Mouse (Mus musculus) ZHBTc4 (cell line): ENCODE measurements around the gene 1700012B07Rik.

Experiments used
- DNase-seq: peaks from one replicate; pipeline ENCODE4 v3.0.0-alpha.2; 2011; ENCODE audit warnings: low read depth, low spot score

1700012B07Rik gene

DNA sequence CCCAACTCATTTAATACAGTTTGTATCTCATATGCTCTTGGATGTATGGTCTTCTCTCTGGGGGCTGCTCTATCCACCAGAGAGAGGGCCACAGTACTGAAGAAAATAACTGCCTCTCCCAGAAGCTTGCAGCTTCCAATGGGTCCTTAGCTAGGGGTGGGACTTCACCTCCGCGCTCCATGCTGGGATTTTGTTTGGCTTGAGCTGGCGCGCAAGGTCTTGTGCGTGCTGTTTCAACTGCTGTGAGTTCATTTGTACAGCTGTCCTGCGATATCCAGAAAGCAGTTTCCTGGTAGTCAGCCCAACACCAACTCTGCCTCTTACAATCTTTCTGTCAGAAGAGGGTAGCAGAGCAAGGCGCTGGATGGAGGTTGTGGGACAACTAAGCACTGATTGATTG is 18.5 kb upstream of the 1700012B07Rik start:
- peak; percentile 36 for DNase-seq

- DNase-seq = no peak
Observed at GRCm38 (mm10) chr11:109845601-109846000, 17.8 kb upstream of the 1700012B07Rik start.

- DNase-seq = no peak
Observed at GRCm38 (mm10) chr11:109844466-109844865, 16.6 kb upstream of the 1700012B07Rik start.

- DNase-seq = no peak
Observed at GRCm38 (mm10) chr11:109830368-109830767, 2.5 kb upstream of the 1700012B07Rik start.

GRCm38 (mm10) chr11:109822280-109822679 is 5.6 kb downstream of the 1700012B07Rik start:
- no peak for DNase-seq

GRCm38 (mm10) chr11:109817405-109817804 is 10.4 kb downstream of the 1700012B07Rik start:
- no peak for DNase-seq

- no peak for DNase-seq
Observed at GRCm38 (mm10) chr11:109816911-109817310, 10.9 kb downstream of the 1700012B07Rik start.

GRCm38 (mm10) chr11:109811721-109812120 is 16.1 kb downstream of the 1700012B07Rik start:
- DNase-seq = no peak

GRCm38 (mm10) chr11:109809175-109809855 is 18.5 kb downstream of the 1700012B07Rik start:
- no peak for DNase-seq

DNA sequence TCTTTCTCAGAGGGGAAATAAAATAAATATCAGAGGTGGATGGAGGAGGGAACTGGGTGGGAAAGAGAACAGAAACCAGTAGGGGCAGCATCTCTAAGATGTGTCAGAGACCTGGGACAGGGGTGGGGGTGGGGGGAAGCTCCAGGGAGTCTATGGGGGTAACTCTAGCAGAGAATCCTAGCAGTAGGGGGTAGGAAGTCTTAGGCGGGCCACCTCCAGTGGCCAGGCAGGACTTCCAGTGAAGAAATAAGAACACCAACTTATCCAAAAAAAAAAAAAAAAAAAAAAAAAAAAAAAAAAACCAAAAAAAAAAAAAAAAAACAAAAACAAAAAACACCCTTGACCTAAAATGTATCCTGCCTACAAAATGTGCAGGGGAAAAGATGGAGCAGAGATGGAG is 26.3 kb downstream of the 1700012B07Rik start:
- DNase-seq = no peak

GRCm38 (mm10) chr11:109797531-109797930 is 30.3 kb downstream of the 1700012B07Rik start:
- no peak for DNase-seq

GRCm38 (mm10) chr11:109795536-109795935 is 32.3 kb downstream of the 1700012B07Rik start:
- DNase-seq = no peak

DNA sequence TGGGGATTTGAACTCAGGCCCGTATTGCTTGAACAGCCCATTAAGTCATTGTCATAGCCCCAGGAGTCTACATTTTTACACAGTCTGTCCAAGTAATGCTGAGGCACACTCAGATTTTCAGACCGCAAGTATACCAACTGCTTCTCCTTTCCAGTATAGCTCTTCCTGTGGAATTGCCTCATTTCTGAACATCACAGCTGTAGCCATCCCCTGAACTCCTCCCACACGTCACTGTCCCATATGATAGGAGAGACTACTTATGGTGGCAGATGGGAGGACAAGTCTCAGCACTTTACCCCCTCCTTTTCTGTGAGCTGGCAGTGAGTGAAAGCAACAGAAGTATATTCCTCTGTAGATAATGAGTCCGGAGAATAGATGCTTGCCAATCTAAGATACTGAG is 34.3 kb downstream of the 1700012B07Rik start:
- DNase-seq = no peak

DNA sequence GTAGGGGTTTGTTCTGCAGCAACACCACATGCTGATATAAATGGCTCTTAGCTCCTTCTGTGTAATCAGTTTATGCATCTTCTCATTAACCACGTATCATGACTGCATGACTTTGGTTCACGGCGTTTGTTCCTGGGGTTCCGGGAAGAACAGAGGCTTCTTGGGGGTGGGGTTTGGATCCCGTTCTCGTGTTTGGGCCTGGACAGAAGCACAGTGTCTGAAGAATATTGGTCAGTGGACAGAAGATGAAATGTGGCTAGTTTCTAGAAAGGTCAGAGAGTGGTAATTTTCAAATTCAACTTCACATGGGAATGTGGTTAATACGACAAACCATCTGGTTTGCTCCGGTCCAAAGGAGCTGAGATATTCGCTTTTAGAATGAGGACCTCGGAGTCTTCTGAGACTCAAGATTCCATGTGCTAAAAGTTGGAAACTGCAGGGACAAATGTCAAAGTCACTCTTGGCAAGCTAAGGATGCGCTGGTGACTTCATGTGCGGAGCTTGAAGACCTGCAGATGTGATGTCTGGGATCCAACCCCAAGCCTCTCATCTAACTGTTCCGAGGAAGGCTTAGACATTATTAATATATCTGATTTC is 35.3 kb downstream of the 1700012B07Rik start:
- DNase-seq = no peak

DNA sequence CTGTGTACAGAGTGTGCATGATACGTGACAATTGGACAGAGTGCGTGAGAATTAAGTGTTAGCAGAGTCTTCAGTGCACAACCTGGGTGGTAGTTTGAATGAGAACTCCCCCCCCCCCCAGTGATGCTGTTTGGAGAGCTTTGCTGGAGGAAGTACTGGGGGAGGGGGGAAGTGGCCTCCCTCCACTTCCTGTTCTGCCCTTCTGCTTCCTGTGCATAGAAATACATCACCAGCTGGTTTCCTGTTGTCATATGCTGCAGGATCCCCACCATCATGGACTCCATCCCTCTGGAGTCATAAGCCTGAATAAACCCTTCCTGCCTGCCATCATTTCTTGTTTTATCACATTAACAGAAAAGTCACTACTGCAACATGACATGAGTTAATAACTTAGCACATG is 35.9 kb downstream of the 1700012B07Rik start:
- DNase-seq = no peak

DNA sequence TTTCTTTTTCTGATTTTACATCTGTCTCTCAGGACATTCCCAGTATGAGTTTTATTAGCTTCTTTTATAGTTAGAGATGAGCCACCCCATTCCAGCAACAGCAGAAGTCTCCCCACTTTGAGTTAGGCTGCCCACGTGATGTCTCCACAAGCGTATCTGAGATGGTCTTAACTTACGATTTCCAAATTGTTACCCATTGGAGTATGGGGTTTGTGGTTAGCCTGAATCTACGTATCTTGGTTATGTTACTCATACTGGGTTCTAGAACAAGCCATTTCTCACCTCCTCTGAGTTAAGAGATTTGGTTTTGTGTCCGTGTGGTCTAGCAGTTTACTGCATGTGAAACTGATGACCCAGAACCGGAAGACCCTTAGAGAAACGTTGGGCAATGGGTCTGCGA is 37.6 kb downstream of the 1700012B07Rik start:
- DNase-seq = no peak

GRCm38 (mm10) chr11:109785392-109785791 is 42.5 kb downstream of the 1700012B07Rik start:
- DNase-seq = no peak

DNA sequence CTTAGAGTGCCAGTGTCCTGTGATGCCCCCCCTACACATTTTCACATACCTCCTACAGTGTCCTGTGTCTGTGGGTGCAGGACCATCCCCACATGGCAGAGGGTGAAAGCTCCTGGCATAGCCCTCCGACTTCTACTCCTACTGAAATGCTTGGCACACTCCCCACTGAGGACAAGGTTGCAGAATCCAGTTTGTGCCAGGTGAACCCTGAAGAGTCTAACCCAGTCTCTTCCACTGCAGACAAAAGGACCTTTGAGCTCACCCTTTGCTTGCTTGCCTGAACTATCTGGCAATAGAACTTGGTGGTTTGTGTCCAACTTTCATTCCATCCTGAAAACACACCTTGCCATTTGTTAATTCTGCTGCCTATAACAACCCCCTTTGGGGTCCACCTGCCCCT is 56.5 kb downstream of the 1700012B07Rik start:
- no peak for DNase-seq

- no peak for DNase-seq
Observed at GRCm38 (mm10) chr11:109770185-109770584, 57.7 kb downstream of the 1700012B07Rik start.

DNA sequence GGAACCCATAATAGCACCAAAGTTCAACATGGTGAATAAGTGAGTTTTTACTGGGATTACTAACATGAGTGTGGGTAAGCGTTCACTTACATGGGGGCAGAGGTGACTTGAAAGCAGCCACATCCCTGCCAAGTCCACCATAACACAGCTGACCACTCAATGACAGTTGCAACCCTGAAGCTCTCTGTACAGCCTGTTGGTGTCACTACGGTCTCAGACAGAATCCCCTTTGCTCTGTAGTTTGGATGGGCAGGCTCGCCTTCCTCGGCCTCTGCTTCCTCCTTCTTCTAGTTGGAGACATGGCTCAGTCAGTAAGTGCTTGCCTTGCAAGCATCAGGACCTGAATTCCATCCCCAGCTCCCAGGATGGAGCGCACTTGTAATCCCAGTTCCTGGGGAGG is 58.8 kb downstream of the 1700012B07Rik start:
- no peak for DNase-seq

DNA sequence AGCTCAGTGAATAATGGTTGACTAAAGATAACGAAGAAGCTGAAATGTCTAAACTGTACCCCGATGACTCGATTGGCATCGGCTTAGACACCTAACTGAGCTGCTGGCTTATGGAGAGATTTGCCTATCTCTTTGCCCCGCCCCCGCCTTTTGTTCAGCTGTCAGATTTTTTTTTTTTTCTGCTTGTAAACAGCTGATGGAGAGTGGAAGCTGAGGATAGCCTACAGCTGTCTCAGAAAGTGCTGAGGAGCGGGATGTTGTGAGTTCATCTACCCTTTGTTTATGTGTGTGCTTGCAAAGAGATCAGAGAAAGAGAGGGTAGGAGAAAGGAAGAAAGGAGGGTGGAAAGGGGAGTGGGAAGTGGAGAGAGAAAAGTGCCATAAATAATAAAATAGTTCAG is 67.8 kb downstream of the 1700012B07Rik start:
- no peak for DNase-seq

- no peak for DNase-seq
Observed at GRCm38 (mm10) chr11:109758616-109759215, 69.1 kb downstream of the 1700012B07Rik start.

DNA sequence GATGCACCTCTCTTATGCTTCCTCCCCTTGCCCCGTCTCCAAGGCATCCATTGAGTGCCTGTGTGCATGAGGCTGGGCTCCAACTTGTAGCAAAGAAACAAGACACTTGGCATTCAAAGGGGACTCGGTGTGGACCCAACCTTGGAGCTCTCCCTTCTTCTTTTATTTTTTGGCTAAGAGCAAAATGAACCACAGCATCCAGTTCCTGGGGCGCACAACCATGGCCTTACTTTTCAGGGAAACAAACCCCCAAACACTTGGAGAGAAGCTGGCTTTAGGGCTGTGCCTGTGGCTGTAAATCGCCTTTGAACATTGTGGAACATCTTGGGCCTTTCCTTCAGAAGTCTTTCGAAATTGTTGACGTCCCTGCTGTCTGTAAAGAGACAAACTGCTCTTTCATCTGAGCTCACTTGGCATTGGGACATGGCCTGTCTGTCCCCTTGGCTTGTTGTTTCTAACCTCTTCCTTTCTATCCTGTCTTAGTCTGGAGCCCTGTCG is 73.7 kb downstream of the 1700012B07Rik start:
- DNase-seq = no peak
